Mouse (Mus musculus): ENCODE measurements around the gene Fam69a. TPM values are rescaled to one million over a fixed set of nuclear protein-coding genes. Genes with fewer than 3 reads are reported as not detected.

Gene Fam69a
- polyA plus RNA-seq, 1 experiment from 2014 or later: 23.6 TPM

DNA sequence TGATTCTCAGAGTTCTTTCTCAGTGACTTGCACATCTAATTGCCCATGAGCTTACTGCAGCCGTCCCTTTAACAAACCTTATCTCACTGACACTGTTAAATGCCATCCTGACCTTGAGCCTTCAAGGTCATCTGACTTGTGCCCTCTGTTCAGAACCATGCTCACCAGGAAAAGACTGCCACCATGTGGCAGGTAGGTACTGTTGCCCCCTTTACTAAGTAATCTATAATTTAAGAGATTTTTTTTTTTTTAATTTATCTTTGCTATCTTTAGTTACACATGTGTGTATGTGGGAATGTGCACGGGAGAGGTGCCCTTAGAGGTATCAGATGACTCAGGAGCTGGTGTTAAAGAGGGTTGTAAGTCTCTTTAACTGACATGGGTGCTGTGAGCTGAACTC lies 18.2 kb upstream of the Fam69a start:
- ATAC-seq (replicated peaks; ENCODE audit: low FRiP score, low read depth): no peak
- Histone ChIP-seq H3K9ac (ENCODE audit: low read depth, low read length) (no peak overlapping the region), H3K27ac (no peak overlapping the region), H3K27me3 (ENCODE audit: insufficient read depth, low read length) (no peaks in the 10 kb centered on the region), H3K4me3 (replicated peaks; ENCODE audit: low read depth, low read length) (no peak overlapping the region), H3K4me1 (replicated peaks; ENCODE audit: insufficient read depth, low read length) (no peaks in the 10 kb centered on the region), H3K4me2 (ENCODE audit: low read length) (no peak overlapping the region), H3K36me3 (ENCODE audit: insufficient read depth, low read length) (no peaks in the 10 kb centered on the region), H3K9me3 (replicated peaks; ENCODE audit: low read length) (no peaks in the 10 kb centered on the region)
- DNase-seq (ENCODE audit: low spot score): no peak
- WGBS: 31% methylated on average over 2 of the region's 2 CpGs
- TF ChIP-seq CTCF (IDR thresholded peaks at IDR 0.05; ENCODE audit: low read depth): peak; percentile 55

DNA sequence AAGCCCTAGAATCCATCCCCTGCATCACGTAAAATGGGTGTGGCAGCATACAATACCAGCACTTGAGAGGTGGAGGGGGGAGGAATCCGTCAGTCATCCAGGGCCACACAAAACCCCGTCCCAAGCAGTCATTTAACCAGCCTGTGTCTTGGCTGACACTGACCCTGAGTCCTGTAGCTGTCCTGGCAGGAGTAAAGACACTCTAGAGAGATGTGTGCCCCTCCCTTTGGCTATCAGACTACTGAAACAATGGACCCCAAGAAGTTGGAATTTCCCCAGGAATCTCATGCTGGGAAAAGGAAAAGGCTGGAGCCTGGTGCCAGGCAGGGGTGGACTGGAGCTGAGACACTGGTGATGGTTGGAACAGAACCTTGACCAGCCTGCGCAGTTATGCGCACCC lies 15.8 kb upstream of the Fam69a start:
- ATAC-seq (replicated peaks; ENCODE audit: low FRiP score, low read depth) (no peak), DNase-seq (ENCODE audit: low spot score) (no peak)
- no peaks in the 10 kb centered on the region for H3K36me3 ChIP-seq (ENCODE audit: insufficient read depth, low read length)
- no peaks in the 10 kb centered on the region for H3K9me3 ChIP-seq (replicated peaks; ENCODE audit: low read length)
- 75% methylated on average over 5 of the region's 5 CpGs for WGBS
- H3K4me2 ChIP-seq (ENCODE audit: low read length): no peak overlapping the region
- H3K27ac ChIP-seq: no peak overlapping the region
- no peak overlapping the region for H3K9ac ChIP-seq (ENCODE audit: low read depth, low read length)
- H3K27me3 ChIP-seq (ENCODE audit: insufficient read depth, low read length): no peaks in the 10 kb centered on the region
- no peak for TF ChIP-seq CTCF (IDR thresholded peaks at IDR 0.05; ENCODE audit: low read depth)
- H3K4me3 ChIP-seq (replicated peaks; ENCODE audit: low read depth, low read length): no peak overlapping the region
- H3K4me1 ChIP-seq (replicated peaks; ENCODE audit: insufficient read depth, low read length): no peaks in the 10 kb centered on the region

DNA sequence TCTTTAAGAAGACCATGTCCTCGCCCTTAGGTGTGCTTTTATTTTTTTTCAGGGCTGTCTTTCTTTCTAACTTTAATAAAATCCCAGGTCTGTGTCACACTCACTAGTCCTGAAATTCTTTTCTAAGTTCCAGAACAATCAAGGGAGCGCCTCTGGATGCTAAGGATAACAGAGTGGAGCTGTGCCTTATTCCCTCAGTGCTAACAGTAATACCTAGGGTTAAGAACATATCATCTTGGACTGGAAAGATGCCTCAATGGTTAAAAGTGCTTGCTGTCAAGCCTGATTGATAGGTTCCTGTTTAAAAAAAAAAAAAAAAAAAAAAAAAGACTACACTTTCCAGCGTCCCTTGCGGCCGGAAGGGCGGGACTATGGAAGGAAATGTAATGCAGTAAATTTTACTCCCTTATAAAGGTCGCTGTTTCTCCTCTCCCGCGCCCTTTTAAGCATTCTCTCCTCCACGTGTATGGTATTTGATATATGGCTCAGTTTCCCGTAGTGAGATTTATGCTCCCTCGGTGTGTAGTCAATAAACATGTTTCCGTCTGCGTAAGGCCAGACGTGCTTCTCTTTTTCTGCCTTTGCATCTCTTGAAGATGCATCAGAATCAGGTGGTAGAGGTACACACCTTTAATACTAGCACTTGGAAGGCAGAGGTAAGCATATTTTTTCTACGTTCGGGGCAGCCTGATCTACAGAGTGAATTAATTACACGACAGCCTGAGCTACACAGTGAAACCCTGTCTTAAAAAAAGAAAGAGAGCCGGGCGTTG lies 14.1 kb upstream of the Fam69a start:
- H3K4me2 ChIP-seq (ENCODE audit: low read length): peak overlapping the region; percentile 63
- no peaks in the 10 kb centered on the region for H3K9me3 ChIP-seq (replicated peaks; ENCODE audit: low read length)
- peak; percentile 36 for ATAC-seq (replicated peaks; ENCODE audit: low FRiP score, low read depth)
- H3K27ac ChIP-seq: peak overlapping the region; percentile 22; the same call in 1 of the 2 replicates
- peak overlapping the region; percentile 40; the same call in 1 of the 2 replicates for H3K9ac ChIP-seq (ENCODE audit: low read depth, low read length)
- H3K4me3 ChIP-seq (replicated peaks; ENCODE audit: low read depth, low read length): peak overlapping the region; percentile 57
- no peaks in the 10 kb centered on the region for H3K36me3 ChIP-seq (ENCODE audit: insufficient read depth, low read length)
- H3K27me3 ChIP-seq (ENCODE audit: insufficient read depth, low read length): no peaks in the 10 kb centered on the region
- no peak for TF ChIP-seq CTCF (IDR thresholded peaks at IDR 0.05; ENCODE audit: low read depth)
- WGBS: 15% methylated on average over 20 of the region's 20 CpGs
- peak; percentile 81 for DNase-seq (ENCODE audit: low spot score)
- no peaks in the 10 kb centered on the region for H3K4me1 ChIP-seq (replicated peaks; ENCODE audit: insufficient read depth, low read length)

DNA sequence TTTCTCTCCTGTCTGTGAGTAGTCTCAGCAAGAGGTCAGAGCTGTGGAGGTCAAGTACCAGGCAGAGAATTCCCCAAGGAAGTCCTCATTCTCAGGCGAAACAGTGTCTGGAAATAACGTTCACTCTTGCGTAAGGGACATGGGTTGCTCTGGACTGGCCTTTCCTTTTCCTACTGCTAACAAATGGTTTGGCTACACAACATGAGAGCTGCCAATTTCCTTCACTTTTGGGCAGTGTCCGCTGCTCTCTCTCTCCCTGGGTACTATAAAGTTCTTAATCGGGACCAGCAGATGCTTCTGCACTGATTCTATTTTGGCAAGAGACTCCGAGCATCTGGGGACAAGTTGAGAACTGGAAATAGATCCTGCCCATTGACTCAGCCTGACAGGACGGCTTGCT lies 10.8 kb upstream of the Fam69a start:
- H3K27ac ChIP-seq: no peak overlapping the region
- H3K4me3 ChIP-seq (replicated peaks; ENCODE audit: low read depth, low read length): no peak overlapping the region
- H3K4me1 ChIP-seq (replicated peaks; ENCODE audit: insufficient read depth, low read length): no peaks in the 10 kb centered on the region
- TF ChIP-seq CTCF (IDR thresholded peaks at IDR 0.05; ENCODE audit: low read depth): no peak
- no peaks in the 10 kb centered on the region for H3K36me3 ChIP-seq (ENCODE audit: insufficient read depth, low read length)
- ATAC-seq (replicated peaks; ENCODE audit: low FRiP score, low read depth): no peak
- H3K9ac ChIP-seq (ENCODE audit: low read depth, low read length): no peak overlapping the region
- H3K4me2 ChIP-seq (ENCODE audit: low read length): no peak overlapping the region
- no peak for DNase-seq (ENCODE audit: low spot score)
- H3K9me3 ChIP-seq (replicated peaks; ENCODE audit: low read length): no peaks in the 10 kb centered on the region
- WGBS: 50% methylated on average over 7 of the region's 7 CpGs
- no peaks in the 10 kb centered on the region for H3K27me3 ChIP-seq (ENCODE audit: insufficient read depth, low read length)

DNA sequence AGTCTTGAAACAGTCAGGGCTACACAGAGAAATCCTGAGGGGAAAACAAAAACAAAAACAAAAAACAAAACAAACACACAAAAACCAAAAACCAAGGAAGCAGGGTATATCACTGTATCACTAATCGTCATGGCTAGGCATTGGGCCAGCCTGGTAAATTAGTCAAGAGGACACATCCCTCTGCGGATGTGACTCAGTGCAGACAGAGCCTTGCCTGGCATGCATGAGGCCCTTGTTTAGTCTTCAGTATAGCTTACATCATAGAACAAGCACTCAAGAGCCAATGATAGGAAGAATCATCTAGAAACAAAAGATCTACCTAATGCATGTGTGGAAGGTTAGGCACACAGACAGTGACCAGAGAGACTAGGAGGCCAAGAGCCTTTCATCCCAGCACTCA lies 9.1 kb upstream of the Fam69a start:
- no peak for DNase-seq (ENCODE audit: low spot score)

DNA sequence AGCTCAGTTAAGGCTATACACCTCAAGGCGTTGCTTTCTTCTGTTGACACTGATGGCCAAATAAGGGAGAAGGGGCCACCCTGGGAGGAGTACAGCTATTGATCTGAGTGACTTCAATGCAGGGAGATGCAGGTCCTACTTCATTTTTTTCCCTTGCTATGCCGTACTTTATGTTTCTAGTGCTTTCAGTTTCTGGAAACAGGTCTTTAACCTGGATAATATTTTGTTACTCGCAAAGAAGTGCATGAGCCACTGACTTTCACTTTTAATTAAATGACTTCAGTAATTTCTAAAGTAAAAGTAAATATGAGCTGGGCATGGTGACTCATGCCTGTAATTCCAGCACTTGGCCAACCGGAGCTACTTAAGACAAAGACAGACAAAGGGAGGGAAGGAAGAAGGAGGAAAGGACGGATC lies 958 bp upstream of the Fam69a start:
- DNase-seq (ENCODE audit: low spot score) (peak; percentile 61), ATAC-seq (replicated peaks; ENCODE audit: low FRiP score, low read depth) (no peak)
- Histone ChIP-seq H3K4me2 (ENCODE audit: low read length) (peak overlapping the region; percentile 88), H3K4me1 (replicated peaks; ENCODE audit: insufficient read depth, low read length) (no peaks in the 10 kb centered on the region), H3K36me3 (ENCODE audit: insufficient read depth, low read length) (no peaks in the 10 kb centered on the region), H3K27me3 (ENCODE audit: insufficient read depth, low read length) (no peaks in the 10 kb centered on the region), H3K27ac (peak overlapping the region; percentile 89), H3K9ac (ENCODE audit: low read depth, low read length) (peak overlapping the region; percentile 80), H3K4me3 (replicated peaks; ENCODE audit: low read depth, low read length) (peak overlapping the region; percentile 84), H3K9me3 (replicated peaks; ENCODE audit: low read length) (no peaks in the 10 kb centered on the region)
- TF ChIP-seq CTCF (IDR thresholded peaks at IDR 0.05; ENCODE audit: low read depth): no peak
- WGBS: 6% methylated on average over 5 of the region's 5 CpGs

More for the DNA sequence above, 9.1 kb upstream of the Fam69a start:
- Histone ChIP-seq H3K36me3 (ENCODE audit: insufficient read depth, low read length) (no peaks in the 10 kb centered on the region), H3K4me1 (replicated peaks; ENCODE audit: insufficient read depth, low read length) (no peaks in the 10 kb centered on the region), H3K4me3 (replicated peaks; ENCODE audit: low read depth, low read length) (no peak overlapping the region), H3K9ac (ENCODE audit: low read depth, low read length) (no peak overlapping the region), H3K27ac (no peak overlapping the region), H3K27me3 (ENCODE audit: insufficient read depth, low read length) (no peaks in the 10 kb centered on the region), H3K9me3 (replicated peaks; ENCODE audit: low read length) (no peaks in the 10 kb centered on the region), H3K4me2 (ENCODE audit: low read length) (no peak overlapping the region)
- TF ChIP-seq CTCF (IDR thresholded peaks at IDR 0.05; ENCODE audit: low read depth): no peak
- ATAC-seq (replicated peaks; ENCODE audit: low FRiP score, low read depth): no peak
- WGBS: 86% methylated on average over 2 of the region's 2 CpGs

Data from kidney, postnatal 0 days (tissue).